Mouse (Mus musculus): ENCODE results near the gene Rac2. TPM values are rescaled to one million over a fixed set of nuclear protein-coding genes. Genes with fewer than 3 reads are reported as not detected.

The Rac2 gene
- total RNA-seq (2021), result 1 to 10 TPM in 1 of 2 experiments, under 1 TPM in 1; 0.43 to 3.4 TPM
- long read RNA-seq, experiment 1, partial matches to known transcripts, result 0 of 2 reads
- long read RNA-seq, experiment 1, other reads (novel, unspliced or antisense), result 1 of 2 reads
- long read RNA-seq, experiment 2, partial matches to known transcripts, result 0 of 1 reads
- long read RNA-seq, experiment 2, other reads (novel, unspliced or antisense), result 1 of 1 reads

GRCm38 (mm10) chr15:78572658-78573397 lies at the start of gene Rac2:
TSS of gene Rac2 (minus strand) at chr15:78572783.
- DNase-seq, result peak; percentile 35

GRCm38 (mm10) chr15:78616973-78617372 lies 44.4 kb upstream of the Rac2 start:
- no peak for DNase-seq

- DNase-seq, result no peak
Observed at GRCm38 (mm10) chr15:78614536-78614935, 42.0 kb upstream of the Rac2 start.

- DNase-seq, result no peak
Observed at GRCm38 (mm10) chr15:78610705-78611462, 38.3 kb upstream of the Rac2 start.

DNA sequence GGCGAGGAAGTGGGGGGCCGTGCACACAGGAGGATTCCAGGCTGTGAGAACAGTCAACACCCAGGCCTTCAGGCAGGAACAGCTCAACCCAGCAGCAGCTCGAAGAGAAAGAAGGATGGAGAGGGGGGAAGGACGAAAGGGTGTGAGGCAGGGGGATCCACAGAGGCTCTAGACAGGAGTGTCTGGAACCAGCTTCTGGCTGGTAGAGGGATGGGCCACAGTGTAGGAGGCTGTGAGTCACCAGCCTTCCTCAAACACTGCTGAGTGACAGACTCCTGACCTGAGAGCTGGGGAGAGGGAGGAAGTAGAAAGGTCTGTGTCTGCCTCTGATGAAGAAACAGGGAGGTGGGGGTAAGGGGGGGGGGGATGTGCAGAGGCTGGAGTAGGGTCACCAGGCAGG lies 34.9 kb upstream of the Rac2 start:
- DNase-seq, result no peak

GRCm38 (mm10) chr15:78606059-78606458 lies 33.5 kb upstream of the Rac2 start:
- no peak for DNase-seq

DNA sequence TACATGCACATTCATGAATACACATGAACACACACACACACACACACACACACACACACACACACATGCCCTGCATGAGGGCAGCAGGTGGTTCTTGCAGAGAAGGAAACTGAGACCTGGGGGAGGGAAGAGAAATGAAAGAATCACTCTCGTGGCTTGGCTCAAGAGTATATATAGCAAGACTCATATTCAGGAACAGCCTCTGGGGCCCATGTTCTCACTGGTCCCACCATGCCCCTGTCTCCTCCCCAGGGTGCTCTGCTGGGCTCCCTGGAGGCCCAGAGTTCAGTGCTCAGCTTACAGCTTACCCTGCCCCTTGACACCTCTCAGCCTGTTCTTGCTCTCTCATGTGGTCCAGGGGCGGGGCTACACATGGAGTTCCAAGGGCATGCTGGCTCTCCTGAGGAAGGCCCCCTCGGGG lies 32.8 kb upstream of the Rac2 start:
- DNase-seq, result no peak

DNA sequence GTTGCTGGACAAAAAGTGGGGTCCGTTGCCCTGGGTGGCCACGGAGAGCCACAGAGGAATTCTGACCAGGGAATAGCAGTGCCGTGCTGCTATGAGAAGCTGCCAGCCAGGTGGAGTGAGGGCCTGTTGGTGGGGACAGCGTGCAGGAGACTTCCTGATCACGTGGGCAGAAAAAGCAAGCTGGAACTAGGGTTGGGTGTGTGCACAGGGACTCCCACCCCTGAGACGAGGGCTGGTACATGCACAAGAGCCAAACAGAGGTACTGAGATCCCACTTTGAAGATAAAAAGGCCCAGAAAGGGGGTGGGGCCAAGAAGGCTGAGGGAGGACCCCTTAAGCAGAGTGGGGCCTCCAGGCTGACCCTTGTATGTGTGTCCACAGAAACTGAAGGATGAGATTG lies 31.7 kb upstream of the Rac2 start:
- no peak for DNase-seq

- DNase-seq, result no peak
Observed at GRCm38 (mm10) chr15:78601180-78601579, 28.6 kb upstream of the Rac2 start.

DNA sequence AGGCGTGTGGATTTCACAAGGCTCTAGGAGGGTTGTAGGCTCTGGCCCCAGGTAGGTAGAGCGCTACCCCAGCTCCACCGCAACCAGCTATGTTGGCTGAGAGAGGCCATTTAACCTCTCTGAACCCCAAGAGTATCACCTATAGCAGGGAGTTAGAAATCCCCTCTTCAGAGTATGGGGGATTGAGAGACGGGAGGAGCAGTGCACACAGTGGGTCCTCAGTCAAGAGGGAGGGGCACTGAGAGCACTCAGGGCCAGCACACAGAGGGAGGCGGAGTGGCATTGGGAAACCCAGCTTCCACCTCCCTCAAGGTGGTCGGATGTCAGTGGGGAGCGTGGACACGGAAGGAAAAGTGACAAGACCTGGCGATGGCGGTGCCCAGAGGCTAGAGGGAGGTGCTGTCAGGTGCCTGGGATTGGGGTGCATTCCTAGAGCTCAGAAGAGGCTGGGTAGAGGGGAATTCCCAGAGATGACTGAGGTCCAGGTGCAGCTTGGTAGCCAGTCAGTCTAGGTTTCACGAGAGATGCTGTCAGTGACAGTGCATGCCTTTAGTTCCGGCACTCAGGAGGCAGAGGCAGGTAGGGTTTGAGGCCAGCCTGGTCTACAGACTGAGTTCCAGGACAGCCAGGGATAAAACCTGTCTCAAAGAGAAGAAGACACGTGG lies 27.1 kb upstream of the Rac2 start:
- DNase-seq, result no peak

DNA sequence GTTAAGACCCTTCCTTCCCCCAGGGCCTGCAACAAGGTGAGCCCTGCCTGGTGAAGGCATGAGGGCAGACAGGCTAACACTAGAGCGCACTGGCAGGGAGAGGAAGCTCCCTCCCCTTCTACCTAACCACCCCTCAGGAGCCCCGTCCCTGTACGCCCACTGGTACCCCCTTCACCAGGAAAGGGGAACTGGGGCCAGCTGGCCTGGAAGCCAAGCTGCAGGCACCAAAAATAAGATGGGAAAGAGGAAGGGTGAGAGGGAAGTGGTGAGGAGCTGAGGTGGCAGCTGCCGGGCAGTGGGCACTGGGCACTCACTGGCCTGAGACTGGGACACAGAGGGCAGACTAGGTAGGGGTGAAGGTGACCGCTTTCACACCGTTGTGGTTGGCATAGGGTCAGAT lies 26.5 kb upstream of the Rac2 start:
- peak; percentile 41 for DNase-seq

DNA sequence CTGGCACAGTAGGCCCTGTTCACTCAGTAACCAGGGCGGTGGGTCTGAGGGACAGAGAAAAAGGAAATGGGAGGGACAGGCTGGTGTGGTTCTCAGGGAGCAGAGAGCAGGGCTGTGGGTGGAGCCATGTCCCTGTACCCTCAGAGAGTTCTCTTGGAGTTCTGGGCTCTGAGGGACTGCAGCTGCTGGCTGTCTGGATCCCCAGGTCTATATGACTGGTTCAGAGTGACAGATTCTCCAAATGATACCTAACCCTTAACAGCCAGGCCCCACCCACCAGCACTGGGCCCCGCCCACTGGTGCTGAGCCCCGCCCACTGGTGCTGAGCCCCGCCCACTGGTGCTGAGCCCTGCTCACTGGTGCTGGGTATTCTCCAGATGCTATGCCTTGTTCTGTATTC lies 25.1 kb upstream of the Rac2 start:
- peak; percentile 40 for DNase-seq

- peak; percentile 47 for DNase-seq
Observed at GRCm38 (mm10) chr15:78596914-78597313, 24.3 kb upstream of the Rac2 start, which contains the start of gene Cyth4. TSS of gene Cyth4 (plus strand) at chr15:78597047.

DNA sequence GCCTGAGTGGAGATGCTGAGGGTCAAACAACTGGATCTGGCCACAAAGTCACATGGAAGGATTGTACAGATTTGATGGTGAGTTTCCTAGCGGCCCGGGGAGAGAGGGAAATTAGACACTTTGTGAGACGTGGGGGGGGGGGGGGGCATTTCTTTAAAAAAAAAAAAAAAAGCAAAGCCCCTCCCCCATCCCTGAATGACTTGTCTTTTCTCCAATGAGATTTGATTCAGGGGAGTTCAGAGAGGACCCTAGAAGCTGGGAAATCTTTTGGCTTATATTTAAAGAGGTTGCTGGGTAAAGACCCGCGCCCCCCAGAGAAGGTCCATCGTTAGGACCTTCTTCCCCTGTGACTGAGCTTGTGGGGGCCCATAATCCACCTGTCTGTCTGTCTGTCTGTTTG lies 23.9 kb upstream of the Rac2 start:
- DNase-seq, result no peak

GRCm38 (mm10) chr15:78595468-78595867 lies 22.9 kb upstream of the Rac2 start:
- DNase-seq, result no peak

- DNase-seq, result no peak
Observed at GRCm38 (mm10) chr15:78594831-78595230, 22.2 kb upstream of the Rac2 start.

DNA sequence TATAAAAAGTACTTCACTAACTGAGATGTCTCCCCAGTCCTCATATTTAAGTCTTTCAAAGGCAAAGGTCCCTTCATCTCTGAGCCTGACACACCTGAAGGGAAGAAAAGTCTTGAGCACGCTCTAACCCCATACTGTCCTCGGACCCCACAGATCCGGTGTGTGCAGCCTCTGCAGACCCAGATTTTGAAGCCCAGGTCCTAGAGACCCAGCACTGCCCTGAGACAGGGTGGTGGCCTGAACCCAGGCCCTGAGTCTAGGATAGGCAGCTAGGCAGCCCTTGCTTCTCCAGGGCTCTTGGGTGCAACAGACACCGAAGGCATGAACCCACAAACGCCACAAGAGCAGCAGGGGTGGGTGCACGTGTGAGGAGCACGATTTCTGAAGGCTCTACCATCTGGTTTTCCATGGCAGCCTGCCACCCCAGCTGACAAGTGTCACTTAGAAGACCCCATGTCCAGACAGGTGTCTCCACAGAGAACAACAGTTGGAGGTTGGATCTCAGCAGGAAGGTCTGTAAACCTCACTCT lies 21.4 kb upstream of the Rac2 start:
- no peak for DNase-seq

DNA sequence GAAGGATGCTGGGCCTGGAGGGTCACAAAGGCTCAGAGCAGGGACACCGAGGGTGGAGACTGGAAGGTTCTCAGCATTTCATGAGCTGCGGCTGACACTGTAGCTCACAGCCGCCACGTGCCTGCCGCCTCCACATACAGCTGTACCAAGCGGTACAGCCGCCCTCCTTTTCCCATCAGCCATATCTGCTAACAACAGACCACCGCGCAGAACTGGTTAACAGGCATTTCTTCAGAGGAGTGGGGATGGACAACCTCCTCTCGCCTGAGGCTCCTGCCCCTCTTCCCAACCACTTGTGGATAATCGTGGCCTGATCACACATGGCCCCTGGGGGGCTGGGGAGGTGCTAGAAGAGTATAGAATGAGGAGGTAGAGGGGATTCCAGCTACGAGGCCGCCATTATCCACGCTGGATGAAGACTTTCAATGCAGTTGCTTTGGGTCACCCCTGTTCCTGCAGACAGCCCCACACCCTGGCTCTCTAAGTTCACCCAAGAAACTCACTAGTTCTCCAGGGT lies 19.9 kb upstream of the Rac2 start:
- no peak for DNase-seq

DNA sequence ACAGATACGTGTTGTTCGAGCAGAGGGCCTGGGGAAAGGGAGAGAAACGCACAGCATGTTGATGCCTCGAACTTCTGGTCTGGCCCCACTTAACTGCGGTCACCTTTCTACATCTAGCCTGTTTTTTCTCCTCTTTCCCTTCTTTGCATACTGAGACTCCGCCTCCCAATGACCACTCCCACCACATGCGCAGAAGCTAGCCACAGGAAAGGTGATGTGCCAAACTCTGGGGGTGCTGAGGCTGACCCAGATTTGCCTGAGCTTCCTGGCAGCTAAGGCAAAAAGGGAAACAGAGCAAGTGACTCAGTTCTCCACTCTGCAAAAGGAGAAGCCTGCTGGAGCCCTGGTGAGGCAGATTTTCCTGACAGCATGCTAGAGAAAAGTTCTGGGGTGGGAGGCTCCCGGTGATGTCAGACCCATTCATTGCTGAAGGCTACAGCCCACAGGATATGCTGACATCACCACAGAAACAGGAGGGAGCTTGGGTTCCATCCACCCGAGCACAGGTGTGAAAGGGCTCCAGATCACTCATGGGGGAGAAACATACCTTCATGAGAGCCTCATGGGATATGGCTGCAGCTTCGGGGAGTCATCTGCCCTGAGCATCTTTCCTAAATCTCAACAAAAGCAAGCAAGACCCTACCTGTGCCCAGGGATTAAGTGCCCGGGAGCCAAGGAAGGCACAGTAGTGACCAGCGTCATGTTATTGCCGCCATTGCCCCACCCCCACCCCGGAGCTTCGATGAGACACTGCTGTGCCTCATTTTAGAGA lies 19.3 kb upstream of the Rac2 start:
- DNase-seq, result no peak

GRCm38 (mm10) chr15:78590785-78591184 lies 18.2 kb upstream of the Rac2 start:
- no peak for DNase-seq

- no peak for DNase-seq
Observed at GRCm38 (mm10) chr15:78589936-78590335, 17.4 kb upstream of the Rac2 start.

Measured in gastrocnemius, postnatal 25 days (tissue).